Mouse (Mus musculus): ENCODE data around the gene Gm49337. TPM values are rescaled to one million over a fixed set of nuclear protein-coding genes. Genes with fewer than 3 reads are reported as not detected.

The Gm49337 gene
- total and polyA plus RNA-seq, 3 experiments = not detected

- no peaks in the 10 kb centered on the region for H3K9me3 ChIP-seq (replicated peaks; ENCODE audit: insufficient read depth, low read length)
- H3K4me3 ChIP-seq (ENCODE audit: control insufficient read depth in 1 of 2, insufficient read depth in 1 of 2, low read depth in 2 of 2, low read length in 2 of 2) = no peak overlapping the region
- no peak overlapping the region for H3K9ac ChIP-seq (ENCODE audit: control insufficient read depth, low read depth, low read length, poor library complexity, severe bottlenecking)
- H3K4me1 ChIP-seq (ENCODE audit: control insufficient read depth in 1 of 2, insufficient read depth in 2 of 2, low read length in 2 of 2) = 0 out of 4 replicates have a peak, but pooled peaks cover 0 to 3% of the 10 kb centered on the region in 2 experiments
- H3K27ac ChIP-seq (ENCODE audit: control insufficient read depth, low read depth, low read length) = no peak overlapping the region
- H3K79me2 ChIP-seq (ENCODE audit: control insufficient read depth, insufficient read depth, low read length, poor library complexity) = no peaks in the 10 kb centered on the region
- H3K27me3 ChIP-seq (ENCODE audit: control insufficient read depth in 1 of 2, insufficient read depth in 2 of 2, low read length in 2 of 2) = no peaks in the 10 kb centered on the region
- DNase-seq (ENCODE audit: low read depth, low spot score) = no peak
- no peaks in the 10 kb centered on the region for H3K36me3 ChIP-seq (ENCODE audit: control insufficient read depth in 1 of 2, insufficient read depth in 2 of 2, low read length in 2 of 2)
- TF ChIP-seq GABPA (IDR thresholded peaks at IDR 0.05; ENCODE audit: low read depth, low read length) (no peak), USF1 (IDR thresholded peaks at IDR 0.05; ENCODE audit: low read depth, low read length) (no peak), E2F4 (IDR thresholded peaks at IDR 0.05; ENCODE audit: borderline replicate concordance, low read depth, low read length) (no peak), ETS1 (IDR thresholded peaks at IDR 0.05; ENCODE audit: low read depth, low read length) (no peak), MEF2A (IDR thresholded peaks at IDR 0.05; ENCODE audit: extremely low read depth, insufficient replicate concordance, low read depth, low read length, poor library complexity, severe bottlenecking) (no peak), MYC (IDR thresholded peaks at IDR 0.05; ENCODE audit: low read depth, low read length) (no peak), GATA1 (IDR thresholded peaks at IDR 0.05; ENCODE audit: low read depth, low read length) (no peak)
Measured at GRCm38 (mm10) chr4:116141736-116142135, 31.4 kb upstream of the Gm49337 start.

- H3K79me2 ChIP-seq (ENCODE audit: control insufficient read depth, insufficient read depth, low read length, poor library complexity) = no peaks in the 10 kb centered on the region
Measured at GRCm38 (mm10) chr4:116142269-116142668, 30.9 kb upstream of the Gm49337 start.

More at GRCm38 (mm10) chr4:116142269-116142668, 30.9 kb upstream of the Gm49337 start:
- H3K36me3 ChIP-seq (ENCODE audit: control insufficient read depth in 1 of 2, insufficient read depth in 2 of 2, low read length in 2 of 2) = no peaks in the 10 kb centered on the region
- TF ChIP-seq TBP (IDR thresholded peaks at IDR 0.05; ENCODE audit: low read depth, low read length) (no peak), UBTF (IDR thresholded peaks at IDR 0.05; ENCODE audit: borderline replicate concordance, insufficient read depth, low read depth, low read length) (no peak), POLR2AphosphoS5 (IDR thresholded peaks at IDR 0.05; ENCODE audit: borderline replicate concordance, low read depth, low read length) (no peak), CHD1 (IDR thresholded peaks at IDR 0.05; ENCODE audit: low read depth, low read length) (no peak), USF1 (IDR thresholded peaks at IDR 0.05; ENCODE audit: low read depth, low read length) (no peak), MAZ (IDR thresholded peaks at IDR 0.05; ENCODE audit: low read depth, low read length) (no peak), RCOR1 (IDR thresholded peaks at IDR 0.05; ENCODE audit: low read depth, low read length) (no peak), SIN3A (IDR thresholded peaks at IDR 0.05; ENCODE audit: low read length) (no peak), POLR2AphosphoS2 (IDR thresholded peaks at IDR 0.05; ENCODE audit: low read length) (no peak), E2F4 (IDR thresholded peaks at IDR 0.05; ENCODE audit: borderline replicate concordance, low read depth, low read length) (no peak), MEF2A (IDR thresholded peaks at IDR 0.05; ENCODE audit: extremely low read depth, insufficient replicate concordance, low read depth, low read length, poor library complexity, severe bottlenecking) (no peak), ZC3H11A (IDR thresholded peaks at IDR 0.05; ENCODE audit: low read depth, low read length) (no peak), TCF12 (IDR thresholded peaks at IDR 0.05; ENCODE audit: low read depth, low read length) (no peak), CTCF (IDR thresholded peaks at IDR 0.05 in 2 of 3, conservative IDR thresholded peaks at IDR 0.05 in 1 of 3; ENCODE audit: control insufficient read depth in 1 of 3, insufficient read depth in 1 of 3, low read depth in 2 of 3, low read length in 3 of 3, poor library complexity in 1 of 3, severe bottlenecking in 1 of 3) (no peak), ZNF384 (IDR thresholded peaks at IDR 0.05; ENCODE audit: low read depth, low read length) (no peak), ZKSCAN1 (IDR thresholded peaks at IDR 0.05; ENCODE audit: low read depth, low read length) (no peak), POLR2A (IDR thresholded peaks at IDR 0.05; ENCODE audit: control insufficient read depth in 1 of 2, insufficient read depth in 1 of 2, low read depth in 1 of 2, low read length in 2 of 2, poor library complexity in 1 of 2) (no peak)
- H3K9me3 ChIP-seq (replicated peaks; ENCODE audit: insufficient read depth, low read length) = no peaks in the 10 kb centered on the region
- H3K4me3 ChIP-seq (ENCODE audit: control insufficient read depth in 1 of 2, insufficient read depth in 1 of 2, low read depth in 2 of 2, low read length in 2 of 2) = no peak overlapping the region
- no peak for DNase-seq (ENCODE audit: low read depth, low spot score)
- H3K9ac ChIP-seq (ENCODE audit: control insufficient read depth, low read depth, low read length, poor library complexity, severe bottlenecking) = no peak overlapping the region
- no peaks in the 10 kb centered on the region for H3K27me3 ChIP-seq (ENCODE audit: control insufficient read depth in 1 of 2, insufficient read depth in 2 of 2, low read length in 2 of 2)
- H3K4me1 ChIP-seq (ENCODE audit: control insufficient read depth in 1 of 2, insufficient read depth in 2 of 2, low read length in 2 of 2) = 0 out of 4 replicates have a peak, but pooled peaks cover 0 to 3% of the 10 kb centered on the region in 2 experiments
- no peak overlapping the region for H3K27ac ChIP-seq (ENCODE audit: control insufficient read depth, low read depth, low read length)
